Mouse (Mus musculus) CH12.LX (cell line): ENCODE data around the gene Rab25. TPM values are rescaled to one million over a fixed set of nuclear protein-coding genes. Genes with fewer than 3 reads are reported as not detected.

Experiments used
- DNase-seq: peaks from one replicate; pipeline ENCODE4 v3.0.0-alpha.2; 2013; ENCODE audit errors: extremely low read depth
- H3K27ac ChIP-seq: 2 replicates; pipeline ENCODE4 v1.5.1; 2012; ENCODE audit warnings: low read depth, mild to moderate bottlenecking, control low read depth, moderate library complexity; ENCODE audit not compliant: insufficient read depth
- H3K27me3 ChIP-seq: replicated peaks from 2 replicates; pipeline ENCODE3; 2012; ENCODE audit warnings: inconsistent platforms
- H3K36me3 ChIP-seq, 2 experiments: replicated peaks in 1 of 2; 2 replicates each; pipeline versions ENCODE3 to v1.6.1; 2012; ENCODE audit warnings: inconsistent platforms in 1 of 2, low read length in 1 of 2, mild to moderate bottlenecking in 1 of 2, mixed read lengths in 1 of 2, moderate library complexity in 1 of 2; ENCODE audit not compliant: control insufficient read depth in 1 of 2, insufficient read depth in 1 of 2
- H3K4me1 ChIP-seq, 2 experiments: 2 replicates each; pipeline ENCODE4 v1.6.1; 2012; ENCODE audit warnings: inconsistent platforms in 1 of 2, moderate library complexity in 1 of 2; ENCODE audit not compliant: insufficient read depth in 2 of 2, control insufficient read depth in 1 of 2
- H3K4me2 ChIP-seq: 2 replicates; pipeline ENCODE4 v1.6.1; 2012; ENCODE audit warnings: low read depth, mild to moderate bottlenecking, control low read depth; ENCODE audit not compliant: poor library complexity, insufficient read depth, severe bottlenecking
- H3K4me3 ChIP-seq, 3 experiments: fragments of 150-350 bp in 1 of 3; sonication (generic) in 1 of 3; replicated peaks in 1 of 3; 2 replicates each; pipeline versions ENCODE3 to v1.5.1; 2011 to 2012; ENCODE audit warnings: low read depth in 2 of 3, low read length in 2 of 3, mild to moderate bottlenecking in 2 of 3, moderate library complexity in 2 of 3, control low read depth in 1 of 3, improper control_type of control experiment in 1 of 3, inconsistent platforms in 1 of 3, mixed read lengths in 1 of 3; ENCODE audit not compliant: poor library complexity in 1 of 3
- H3K79me2 ChIP-seq: replicated peaks from 2 replicates; pipeline ENCODE4 v1.6.1; 2012; ENCODE audit warnings: mild to moderate bottlenecking, moderate library complexity; ENCODE audit not compliant: control insufficient read depth, poor library complexity, insufficient read depth, severe bottlenecking; ENCODE audit errors: extremely low read depth
- H3K9ac ChIP-seq: 2 replicates; pipeline ENCODE4 v1.6.1; 2012; ENCODE audit warnings: low read depth, mild to moderate bottlenecking, control low read depth, moderate library complexity; ENCODE audit not compliant: insufficient read depth
- H3K9me3 ChIP-seq: replicated peaks from 2 replicates; pipeline ENCODE3; 2012; ENCODE audit warnings: low read length, inconsistent platforms, mixed read lengths
- BHLHE40 ChIP-seq: IDR thresholded peaks from 2 replicates; pipeline ENCODE4 v1.6.1; 2011; ENCODE audit warnings: mild to moderate bottlenecking, low read depth, low read length, improper control_type of control experiment
- CHD2 ChIP-seq: IDR thresholded peaks from 2 replicates; pipeline ENCODE4 v1.6.1; 2011; ENCODE audit warnings: low read length, improper control_type of control experiment
- CTCF ChIP-seq, 2 experiments: IDR thresholded peaks in 1 of 2; conservative IDR thresholded peaks in 1 of 2; 2 replicates each; pipeline ENCODE4 v1.5.1; 2011 to 2012; ENCODE audit warnings: low read depth in 2 of 2, low read length in 2 of 2, improper control_type of control experiment in 1 of 2, inconsistent platforms in 1 of 2, mild to moderate bottlenecking in 1 of 2, moderate library complexity in 1 of 2
- GABPA ChIP-seq: IDR thresholded peaks from 2 replicates; pipeline ENCODE4 v1.6.1; 2012; ENCODE audit warnings: low read depth, low read length, improper control_type of control experiment, inconsistent platforms; ENCODE audit not compliant: insufficient replicate concordance
- HCFC1 ChIP-seq: IDR thresholded peaks from 2 replicates; pipeline ENCODE4 v1.6.1; 2012; ENCODE audit warnings: low read depth, mild to moderate bottlenecking, inconsistent platforms, low read length, improper control_type of control experiment
- MAX ChIP-seq: IDR thresholded peaks from 2 replicates; pipeline ENCODE4 v1.6.1; 2011; ENCODE audit warnings: low read length, improper control_type of control experiment
- MAZ ChIP-seq: IDR thresholded peaks from 2 replicates; pipeline ENCODE4 v1.6.1; 2012; ENCODE audit warnings: low read depth, mild to moderate bottlenecking, inconsistent platforms, low read length, improper control_type of control experiment, moderate library complexity
- PAX5 ChIP-seq: IDR thresholded peaks from 2 replicates; pipeline ENCODE4 v1.6.1; 2012; ENCODE audit warnings: low read length, inconsistent platforms, mixed read lengths
- POLR2A ChIP-seq: IDR thresholded peaks from 2 replicates; pipeline ENCODE4 v1.6.1; 2011; ENCODE audit warnings: low read depth, mild to moderate bottlenecking, improper control_type of control experiment, low read length
- POLR2AphosphoS2 ChIP-seq: IDR thresholded peaks from 2 replicates; pipeline ENCODE4 v1.6.1; 2011; ENCODE audit warnings: low read depth, low read length, improper control_type of control experiment
- RCOR1 ChIP-seq: conservative IDR thresholded peaks from 2 replicates; pipeline ENCODE4 v1.6.1; 2012; ENCODE audit warnings: low read depth, mild to moderate bottlenecking, inconsistent platforms, low read length, improper control_type of control experiment
- SMC3 ChIP-seq: IDR thresholded peaks from 2 replicates; pipeline ENCODE4 v1.6.1; 2011; ENCODE audit warnings: low read depth, low read length, improper control_type of control experiment
- TBP ChIP-seq: conservative IDR thresholded peaks from 2 replicates; pipeline ENCODE4 v1.6.1; 2011; ENCODE audit warnings: low read depth, low read length, improper control_type of control experiment
- ZC3H11A ChIP-seq: IDR thresholded peaks from 2 replicates; pipeline ENCODE4 v1.6.1; 2012; ENCODE audit warnings: low read depth, mild to moderate bottlenecking, inconsistent platforms, low read length, improper control_type of control experiment
- ZKSCAN1 ChIP-seq: IDR thresholded peaks from 2 replicates; pipeline ENCODE4 v1.6.1; 2012; ENCODE audit warnings: low read depth, inconsistent platforms, low read length, improper control_type of control experiment, borderline replicate concordance
- ZNF384 ChIP-seq: IDR thresholded peaks from 2 replicates; pipeline ENCODE4 v1.6.1; 2012; ENCODE audit warnings: low read depth, low read length, improper control_type of control experiment, inconsistent platforms
- dilution Hi-C: fragments of 300-500 bp; cut with MboI; formaldehyde crosslinking; loops from 2 replicates; pipeline ENCODE4 v1.14.3; 2020; ENCODE audit warnings: low sequenced_read_pairs; ENCODE audit not compliant: extremely low pct_unique_long_range_greater_than_20kb, extremely low pct_ligation_motif_present
- in situ Hi-C: fragments of 300-500 bp; cut with MboI; formaldehyde crosslinking; loops from 3 replicates; pipeline ENCODE4 v1.14.3; 2019; ENCODE audit warnings: low sequenced_read_pairs, low pct_ligation_motif_present, low pct_unique_long_range_greater_than_20kb, mixed read lengths
- polyA plus RNA-seq: library from polyadenylated mRNA; unstranded; fragments of >175 nt; gene quantifications from 2 replicates; pipeline ENCODE4 v1.2.1, GENCODE M21; 2012; ENCODE audit warnings: low read depth; ENCODE audit not compliant: insufficient read length
- total RNA-seq, 2 experiments: library from RNA; depleted of rRNA; stranded (reverse); fragments of 300-350 nt in 1 of 2; fragments of >200 nt in 1 of 2; gene quantifications; 2 replicates each; pipeline ENCODE4 v1.2.3; 2012 to 2014

The Rab25 gene
- total and polyA plus RNA-seq, 3 experiments = 0.79 to 4.1 (median 1.8) TPM

- no peaks in the 10 kb centered on the region for H3K9me3 ChIP-seq
- no peak overlapping the region for H3K4me2 ChIP-seq
- peaks cover 8 to 31% of the 10 kb centered on the region in 2 experiments for H3K4me1 ChIP-seq
- no peak overlapping the region for H3K4me3 ChIP-seq
- in situ Hi-C loops = no loop called here
- no peak overlapping the region for H3K27ac ChIP-seq
- H3K36me3 ChIP-seq = peaks cover 13 to 26% of the 10 kb centered on the region in 2 experiments
- TF ChIP-seq TBP (no peak), MAX (no peak), GABPA (no peak), ZKSCAN1 (no peak), CHD2 (no peak), POLR2A (no peak), RCOR1 (no peak)
- TF ChIP-seq, all 38 proteins: peak for 0
- Histone ChIP-seq H3K9ac (no peak overlapping the region), H3K27me3 (peaks cover 9% of the 10 kb centered on the region), H3K79me2 (no peaks in the 10 kb centered on the region)
- DNase-seq = no peak
- dilution Hi-C loops = no loop called here
Measured at GRCm38 (mm10) chr3:88535005-88535404, 13.1 kb downstream of the Rab25 start.

- peak overlapping the region; percentile 90 for H3K4me2 ChIP-seq
- no peak for DNase-seq
- no peak overlapping the region for H3K27ac ChIP-seq
- H3K27me3 ChIP-seq = peaks cover 9% of the 10 kb centered on the region
- TF ChIP-seq BHLHE40 = no peak
- TF ChIP-seq TBP = no peak
- TF ChIP-seq HCFC1 = no peak
- TF ChIP-seq CTCF (conservative IDR thresholded peaks at IDR 0.05 in 1 of 2, IDR thresholded peaks at IDR 0.05 in 1 of 2; ENCODE audit: low read depth in 2 of 2, low read length in 2 of 2) = no peak
- TF ChIP-seq RCOR1 = no peak
- no peak for TF ChIP-seq ZC3H11A
- TF ChIP-seq MAZ = no peak
- no peak for TF ChIP-seq POLR2A
- no peak for TF ChIP-seq SMC3
- TF ChIP-seq ZNF384 = no peak
- TF ChIP-seq PAX5 = no peak
- TF ChIP-seq CHD2 = no peak
- no peak for TF ChIP-seq POLR2AphosphoS2
- TF ChIP-seq, all 38 proteins: peak for 0
- H3K9ac ChIP-seq = no peak overlapping the region; the same call in 1 of the 2 replicates
- H3K79me2 ChIP-seq = no peaks in the 10 kb centered on the region
- H3K9me3 ChIP-seq = no peaks in the 10 kb centered on the region
- in situ Hi-C loops = no loop called here
- H3K36me3 ChIP-seq = peaks cover 13 to 32% of the 10 kb centered on the region in 2 experiments
- H3K4me3 ChIP-seq = peak overlapping the region in 1 of 3 experiments; percentile 84
- peaks cover 16 to 41% of the 10 kb centered on the region in 2 experiments for H3K4me1 ChIP-seq
- dilution Hi-C loops = no loop called here
Measured at GRCm38 (mm10) chr3:88533706-88534105, 14.4 kb downstream of the Rab25 start.
